Mouse (Mus musculus): Measurements from ENCODE around the gene Ralgds. TPM values are rescaled to one million over a fixed set of nuclear protein-coding genes. Genes with fewer than 3 reads are reported as not detected.

Gene Ralgds
- polyA plus RNA-seq, 1 experiment: not detected

DNA sequence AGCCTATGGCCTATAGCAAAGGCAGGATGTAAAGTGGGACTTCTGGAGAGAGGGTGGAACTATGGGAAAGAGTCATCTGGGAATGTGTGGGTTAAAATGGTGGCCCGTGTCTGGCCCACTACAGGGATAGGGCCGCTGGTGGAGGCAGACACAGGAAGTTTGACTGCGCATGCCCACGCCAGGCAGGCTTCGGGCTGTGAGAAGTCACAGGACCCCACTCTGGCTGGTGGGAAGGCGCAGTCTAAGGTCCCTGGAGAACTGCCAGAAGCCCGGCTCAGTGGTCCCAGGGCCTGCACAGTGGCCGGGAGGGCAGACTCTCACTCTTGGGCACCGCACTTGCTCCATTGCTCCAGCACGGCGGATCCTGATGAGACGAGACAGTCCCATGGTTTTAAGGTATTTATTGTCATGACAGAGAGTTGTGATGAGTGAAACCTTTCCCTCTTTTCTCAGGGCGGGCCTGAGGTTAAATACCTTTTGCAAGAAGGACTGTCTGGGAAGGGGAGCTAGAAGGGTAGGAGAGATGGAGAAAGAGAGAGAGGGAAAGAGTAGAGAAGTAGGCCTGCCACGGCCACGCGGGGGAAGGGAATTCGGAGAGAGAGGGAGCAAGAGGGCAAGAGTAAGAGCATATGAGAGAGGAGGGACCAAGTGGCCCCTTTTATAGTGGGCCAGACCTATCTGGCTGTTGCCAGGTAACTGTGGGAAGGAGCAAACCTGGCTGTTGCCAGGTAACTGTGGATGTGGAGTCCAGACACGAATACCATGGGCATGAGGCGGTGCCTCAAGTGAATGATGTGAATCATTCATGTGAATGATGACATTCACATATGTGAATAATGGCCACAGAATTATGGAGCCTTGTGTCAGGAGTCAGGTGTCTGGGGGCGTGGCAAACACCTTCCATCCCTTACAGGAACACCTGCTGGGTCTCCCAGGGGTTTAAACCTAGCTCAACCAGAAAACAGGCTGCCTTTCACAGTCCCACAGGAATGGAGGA, 33.4 kb upstream of the Ralgds start:
- Histone ChIP-seq H3K27ac (ENCODE audit: insufficient read depth, low read depth, low read length) (no peak overlapping the region), H3K4me1 (ENCODE audit: control insufficient read depth, insufficient read depth, low read length) (no peaks in the 10 kb centered on the region), H3K4me3 (ENCODE audit: insufficient read depth, low read depth, low read length) (no peak overlapping the region)
- WGBS: 81% methylated on average over 20 of the region's 20 CpGs
- TF ChIP-seq POLR2A (IDR thresholded peaks at IDR 0.05; ENCODE audit: insufficient read depth, low read depth, low read length) (no peak), CTCF (IDR thresholded peaks at IDR 0.05; ENCODE audit: insufficient read depth, low read depth, low read length) (no peak)

DNA sequence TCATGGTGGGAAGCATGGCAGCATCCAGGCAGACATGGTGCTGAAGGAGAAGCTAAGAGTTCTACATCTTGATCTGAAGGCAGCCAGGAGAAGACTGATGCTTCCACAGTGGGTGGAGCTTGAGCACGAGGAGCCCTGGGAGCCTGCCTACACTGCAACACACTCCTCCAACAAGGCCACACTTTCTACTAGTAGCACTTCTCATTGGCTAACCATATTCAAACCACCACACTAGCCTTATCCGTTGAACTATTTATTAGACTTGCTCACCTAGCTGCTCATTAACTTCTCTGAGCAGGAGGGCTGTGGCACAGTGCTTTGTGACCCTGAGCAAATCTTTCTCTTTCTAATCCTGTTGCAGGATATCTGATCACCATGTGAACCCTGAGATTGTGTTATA, 29.1 kb upstream of the Ralgds start:
- no peak for TF ChIP-seq CTCF (IDR thresholded peaks at IDR 0.05; ENCODE audit: insufficient read depth, low read depth, low read length)
- TF ChIP-seq POLR2A (IDR thresholded peaks at IDR 0.05; ENCODE audit: insufficient read depth, low read depth, low read length): no peak
- 66% methylated on average over 2 of the region's 2 CpGs for WGBS

DNA sequence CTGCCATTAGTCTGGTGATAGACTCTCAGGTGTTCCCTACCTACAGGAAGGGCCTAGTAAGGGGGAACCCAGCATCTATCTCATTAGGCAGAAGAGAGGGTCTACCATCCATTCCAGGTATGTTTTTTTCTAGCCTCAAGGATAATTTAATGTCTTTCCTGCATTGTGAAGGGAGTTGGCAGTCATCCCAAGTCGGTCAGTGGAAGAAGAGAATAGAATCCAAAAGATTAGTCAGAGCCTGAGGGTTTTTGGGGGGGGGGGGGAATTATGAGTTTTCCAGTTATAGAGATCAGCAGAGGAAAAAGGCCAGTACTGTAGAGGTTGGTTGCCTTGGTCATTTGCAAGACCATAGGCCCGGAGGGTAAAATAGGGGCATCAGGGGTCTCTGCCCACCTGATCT, 18.4 kb upstream of the Ralgds start:
- WGBS: 68% methylated on average over 2 of the region's 2 CpGs
- TF ChIP-seq POLR2A (IDR thresholded peaks at IDR 0.05; ENCODE audit: insufficient read depth, low read depth, low read length): no peak
- no peak for TF ChIP-seq CTCF (IDR thresholded peaks at IDR 0.05; ENCODE audit: insufficient read depth, low read depth, low read length)
- H3K4me1 ChIP-seq (ENCODE audit: control insufficient read depth, insufficient read depth, low read length): no peaks in the 10 kb centered on the region
- H3K4me3 ChIP-seq (ENCODE audit: insufficient read depth, low read depth, low read length): no peak overlapping the region
- no peak overlapping the region for H3K27ac ChIP-seq (ENCODE audit: insufficient read depth, low read depth, low read length)

More for the DNA sequence above, 29.1 kb upstream of the Ralgds start:
- no peak overlapping the region for H3K4me3 ChIP-seq (ENCODE audit: insufficient read depth, low read depth, low read length)
- no peaks in the 10 kb centered on the region for H3K4me1 ChIP-seq (ENCODE audit: control insufficient read depth, insufficient read depth, low read length)
- H3K27ac ChIP-seq (ENCODE audit: insufficient read depth, low read depth, low read length): no peak overlapping the region

DNA sequence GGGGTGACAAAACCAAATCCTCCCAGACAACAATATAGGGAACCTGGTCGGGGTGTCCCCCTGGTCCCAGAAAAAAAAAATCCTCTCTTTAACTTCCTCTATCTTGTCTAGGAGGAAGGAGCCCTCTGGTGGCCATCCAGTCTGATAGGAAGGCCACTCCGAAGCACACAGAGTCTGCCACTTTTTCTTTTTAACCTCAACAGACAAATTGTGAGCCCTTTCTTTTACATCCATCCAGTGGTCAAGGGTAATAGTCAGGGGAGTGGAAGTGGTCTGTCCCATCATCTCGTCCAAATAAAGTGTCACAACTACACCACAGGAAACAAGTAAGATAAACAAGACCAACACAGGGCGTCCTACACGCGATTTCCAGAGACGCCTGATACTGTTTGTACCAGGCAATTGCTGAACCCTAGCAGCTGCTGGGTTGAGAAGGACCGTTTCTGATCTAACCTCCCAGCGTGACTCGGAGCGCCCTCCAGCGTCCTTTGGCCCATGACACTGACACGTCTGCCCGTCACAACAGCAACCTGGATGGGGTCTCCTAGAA, 17.6 kb upstream of the Ralgds start:
- TF ChIP-seq CTCF (IDR thresholded peaks at IDR 0.05; ENCODE audit: insufficient read depth, low read depth, low read length) (no peak), POLR2A (IDR thresholded peaks at IDR 0.05; ENCODE audit: insufficient read depth, low read depth, low read length) (no peak)
- WGBS: 83% methylated on average over 14 of the region's 14 CpGs
- H3K4me3 ChIP-seq (ENCODE audit: insufficient read depth, low read depth, low read length): no peak overlapping the region
- no peak overlapping the region for H3K27ac ChIP-seq (ENCODE audit: insufficient read depth, low read depth, low read length)
- H3K4me1 ChIP-seq (ENCODE audit: control insufficient read depth, insufficient read depth, low read length): no peaks in the 10 kb centered on the region

DNA sequence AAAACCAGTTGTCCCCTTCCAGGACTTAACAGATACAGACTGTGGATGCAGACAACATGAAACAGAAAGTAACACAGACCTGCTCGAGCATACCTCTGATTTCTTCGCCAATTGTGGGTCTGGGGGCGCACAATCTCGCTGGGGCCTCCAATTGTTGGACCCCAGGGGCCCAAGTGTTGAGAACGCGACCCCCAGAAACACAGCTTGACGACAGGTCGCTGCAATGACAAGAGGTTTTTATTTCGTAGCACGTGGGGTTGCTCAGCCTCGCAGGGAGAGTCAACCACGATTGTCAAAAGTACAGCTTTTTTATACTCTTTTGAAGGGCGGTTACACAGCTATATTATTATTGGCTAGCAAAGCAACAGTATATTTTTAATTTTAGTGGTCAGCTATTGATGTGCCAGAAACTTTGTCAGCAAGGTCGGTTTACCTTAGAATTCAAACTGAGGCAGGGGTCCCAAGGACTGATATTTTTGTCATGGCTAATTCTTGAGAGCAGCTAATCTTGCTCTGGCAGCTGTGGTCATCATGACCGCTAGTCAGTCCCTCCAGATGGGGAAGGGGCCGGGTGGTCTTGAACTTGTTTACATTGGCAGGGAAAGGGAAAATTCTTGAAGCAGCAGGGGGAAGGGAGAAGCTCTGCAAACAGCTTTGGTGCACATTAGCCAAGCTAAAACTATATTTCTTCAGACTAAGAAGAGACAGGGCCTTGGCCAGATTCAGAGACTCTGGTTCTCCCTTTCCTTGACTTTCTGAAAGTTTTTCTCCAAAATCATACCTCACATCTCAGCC, 16.9 kb upstream of the Ralgds start:
- WGBS: 91% methylated on average over 16 of the region's 16 CpGs
- no peak overlapping the region for H3K27ac ChIP-seq (ENCODE audit: insufficient read depth, low read depth, low read length)
- H3K4me3 ChIP-seq (ENCODE audit: insufficient read depth, low read depth, low read length): no peak overlapping the region
- H3K4me1 ChIP-seq (ENCODE audit: control insufficient read depth, insufficient read depth, low read length): no peaks in the 10 kb centered on the region
- TF ChIP-seq POLR2A (IDR thresholded peaks at IDR 0.05; ENCODE audit: insufficient read depth, low read depth, low read length): no peak
- TF ChIP-seq CTCF (IDR thresholded peaks at IDR 0.05; ENCODE audit: insufficient read depth, low read depth, low read length): no peak

DNA sequence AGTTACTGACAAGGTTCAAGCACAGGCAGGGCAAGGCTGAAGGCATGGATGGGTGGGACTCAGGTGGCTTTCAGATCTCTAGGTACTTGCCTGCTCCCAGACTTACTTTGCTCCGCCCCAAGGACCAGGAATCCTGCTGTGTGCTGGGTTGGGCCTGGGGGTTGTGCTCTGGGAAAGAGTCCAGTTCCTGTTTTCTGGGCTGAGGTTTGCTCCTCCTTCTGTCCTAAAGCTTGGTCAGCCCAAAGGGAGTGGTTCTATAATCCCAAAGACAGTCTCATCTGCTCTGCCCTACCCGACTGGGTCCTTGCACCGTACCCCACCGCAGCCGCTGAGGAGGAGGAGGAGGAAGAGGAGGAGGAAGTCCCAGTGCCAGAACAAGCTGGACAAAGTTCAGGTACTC, 16.3 kb upstream of the Ralgds start, which contains the start of gene Gbgt1:
TSS of gene Gbgt1 (plus strand) at position 221 of the 400 bp plus-strand sequence.
- WGBS: 70% methylated on average over 5 of the region's 5 CpGs

DNA sequence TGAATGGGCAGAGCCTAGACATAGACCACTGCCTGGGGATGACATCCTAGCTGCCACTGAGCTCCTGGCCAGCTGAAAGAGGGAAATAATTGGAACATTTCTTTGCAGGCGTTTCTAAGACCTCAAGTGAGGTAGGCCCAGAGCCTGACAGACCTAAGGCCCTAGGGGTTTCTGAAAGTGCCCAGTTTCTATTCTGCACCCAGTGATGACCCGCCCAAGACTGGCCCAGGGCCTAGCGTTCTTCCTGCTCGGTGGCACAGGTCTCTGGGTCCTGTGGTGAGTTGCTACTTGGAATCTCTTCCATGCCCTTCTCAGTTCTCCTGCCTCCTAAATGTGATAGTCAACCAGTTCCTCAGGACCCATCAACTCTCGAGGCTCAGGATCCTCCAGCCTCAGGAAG, 15.4 kb upstream of the Ralgds start:
- no peak overlapping the region for H3K4me3 ChIP-seq (ENCODE audit: insufficient read depth, low read depth, low read length)
- H3K27ac ChIP-seq (ENCODE audit: insufficient read depth, low read depth, low read length): no peak overlapping the region
- no peaks in the 10 kb centered on the region for H3K4me1 ChIP-seq (ENCODE audit: control insufficient read depth, insufficient read depth, low read length)
- TF ChIP-seq CTCF (IDR thresholded peaks at IDR 0.05; ENCODE audit: insufficient read depth, low read depth, low read length): no peak
- TF ChIP-seq POLR2A (IDR thresholded peaks at IDR 0.05; ENCODE audit: insufficient read depth, low read depth, low read length): no peak
- 88% methylated on average over 5 of the region's 5 CpGs for WGBS

More for the DNA sequence above, 16.3 kb upstream of the Ralgds start, which contains the start of gene Gbgt1:
- no peak within 1 kb of the TSS for H3K4me3 ChIP-seq (ENCODE audit: insufficient read depth, low read depth, low read length)
- H3K27ac ChIP-seq (ENCODE audit: insufficient read depth, low read depth, low read length): no peak within 1 kb of the TSS
- H3K4me1 ChIP-seq (ENCODE audit: control insufficient read depth, insufficient read depth, low read length): no peaks in the 10 kb centered on the region
- TF ChIP-seq POLR2A (IDR thresholded peaks at IDR 0.05; ENCODE audit: insufficient read depth, low read depth, low read length) (no peak), CTCF (IDR thresholded peaks at IDR 0.05; ENCODE audit: insufficient read depth, low read depth, low read length) (no peak)

DNA sequence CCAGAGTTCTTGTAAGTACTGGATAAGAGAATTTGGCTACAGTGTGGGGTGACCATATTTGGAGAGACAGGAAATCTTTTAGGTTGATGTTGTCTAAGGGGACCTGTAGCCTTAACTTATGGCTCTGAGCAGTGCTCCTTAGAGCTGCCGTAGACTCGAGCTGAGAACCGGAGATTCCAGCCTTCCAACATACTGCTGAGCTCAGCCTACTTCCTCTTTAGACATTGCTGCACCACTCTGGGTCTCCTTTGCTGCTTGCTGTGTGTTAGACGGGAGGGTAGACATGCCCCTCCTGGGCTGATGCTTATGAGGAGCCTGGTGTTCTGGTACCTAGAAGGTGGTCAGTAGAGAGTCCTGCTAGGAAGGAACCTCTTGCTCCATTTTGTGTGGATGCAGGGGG, 14.5 kb upstream of the Ralgds start:
- Histone ChIP-seq H3K4me3 (ENCODE audit: insufficient read depth, low read depth, low read length) (no peak overlapping the region), H3K27ac (ENCODE audit: insufficient read depth, low read depth, low read length) (no peak overlapping the region), H3K4me1 (ENCODE audit: control insufficient read depth, insufficient read depth, low read length) (no peaks in the 10 kb centered on the region)
- WGBS: 90% methylated on average over 4 of the region's 4 CpGs
- no peak for TF ChIP-seq CTCF (IDR thresholded peaks at IDR 0.05; ENCODE audit: insufficient read depth, low read depth, low read length)
- no peak for TF ChIP-seq POLR2A (IDR thresholded peaks at IDR 0.05; ENCODE audit: insufficient read depth, low read depth, low read length)
